Mouse (Mus musculus): ENCODE results near the gene Jchain.

DNA sequence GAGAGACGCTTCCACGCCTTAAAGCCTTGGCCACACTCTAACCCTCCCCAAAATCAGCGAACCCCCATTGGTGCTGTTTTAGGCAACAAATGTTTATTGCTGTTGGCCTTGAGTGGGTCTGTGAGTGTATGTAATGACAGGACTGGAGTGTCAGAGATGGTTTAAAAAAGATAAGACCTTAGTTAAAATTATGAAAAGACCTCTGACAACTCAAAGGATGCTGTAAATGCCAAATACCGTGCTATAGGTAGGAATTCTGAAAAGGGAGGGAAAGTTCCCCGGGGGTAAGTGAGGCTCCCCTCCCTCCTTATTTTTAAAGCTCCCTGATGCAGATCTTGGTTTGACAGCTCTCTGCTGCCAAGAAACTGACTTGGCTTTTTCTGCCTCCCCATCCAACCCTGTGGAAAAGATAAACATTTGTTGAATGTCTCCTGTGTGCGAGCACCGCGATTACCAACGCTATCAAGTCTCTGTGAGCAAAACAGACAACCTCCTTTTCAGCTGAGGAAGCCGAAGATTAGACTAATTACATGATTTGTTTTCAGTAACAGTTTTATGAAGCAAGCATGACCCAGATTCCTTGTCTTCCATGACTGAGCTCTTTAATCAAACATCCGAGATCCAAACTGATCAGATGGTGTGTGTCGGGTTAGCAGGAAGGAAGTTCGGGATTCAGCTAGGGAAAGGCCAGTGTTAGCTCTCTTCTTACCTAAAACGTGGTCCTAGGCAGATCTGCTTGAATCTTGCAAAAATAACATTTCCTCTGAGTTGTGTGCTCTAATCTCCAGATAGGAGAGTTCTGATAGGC, 38.5 kb upstream of the Jchain start:
- TF ChIP-seq CTCF (IDR thresholded peaks at IDR 0.05; ENCODE audit: low read depth, low read length) (no peak), POLR2A (IDR thresholded peaks at IDR 0.05; ENCODE audit: insufficient read depth, low read length) (no peak)

All from ES-Bruce4 (cell line).